Mouse (Mus musculus) kidney, adult 2 months (tissue): ENCODE measurements at regions not wholly inside any gene's neighbourhood (a gene's known extent, or its start where the extent isn't known, plus 50 kb on each side); places are given as distances from the start of the nearest gene placed in this dataset.

ENCODE experiments used
- DNase-seq: peaks from one replicate; pipeline ENCODE4 v3.0.0; 2021
- H3K27ac ChIP-seq: fragments of 200-500 bp; 2 replicates; pipeline ENCODE4 v1.5.1; 2012; ENCODE audit warnings: low read depth, low read length, control low read depth, inconsistent platforms; ENCODE audit not compliant: insufficient read depth
- H3K27me3 ChIP-seq: fragments of 200-500 bp; replicated peaks from 2 replicates; pipeline ENCODE4 v1.6.1; 2012; ENCODE audit warnings: mild to moderate bottlenecking, moderate library complexity, low read length, inconsistent platforms; ENCODE audit not compliant: control insufficient read depth, insufficient read depth
- H3K36me3 ChIP-seq: fragments of 200-500 bp; 2 replicates; pipeline ENCODE4 v1.6.1; 2012; ENCODE audit warnings: mild to moderate bottlenecking, moderate library complexity, low read length, inconsistent platforms; ENCODE audit not compliant: control insufficient read depth, insufficient read depth
- H3K4me1 ChIP-seq: fragments of 200-500 bp; 2 replicates; pipeline ENCODE4 v1.6.1; 2011; ENCODE audit warnings: low read length; ENCODE audit not compliant: control insufficient read depth, insufficient read depth
- H3K4me3 ChIP-seq: fragments of 200-500 bp; 2 replicates; pipeline ENCODE4 v1.5.1; 2011; ENCODE audit warnings: mild to moderate bottlenecking, low read depth, low read length, control low read depth; ENCODE audit not compliant: insufficient read depth
- CTCF ChIP-seq: fragments of 200-500 bp; conservative IDR thresholded peaks from 2 replicates; pipeline ENCODE4 v1.5.1; 2011; ENCODE audit warnings: low read depth, mild to moderate bottlenecking, control low read depth, low read length, moderate library complexity, mixed read lengths; ENCODE audit not compliant: insufficient read depth, insufficient read length
- POLR2A ChIP-seq: fragments of 200-500 bp; IDR thresholded peaks from one replicate; pipeline ENCODE4 v1.6.1; 2011; ENCODE audit warnings: low read depth, low read length, control low read depth
- WGBS: fragments of 180-500 bp; shearing (Covaris S2); methylation state at CpG from one replicate; pipeline ENCODE4 v1.1.7; 2018; 5-methylcytosine and 5-hydroxymethylcytosine counted together

- H3K27me3 ChIP-seq, result no peaks in the 10 kb centered on the region
- 97% methylated on average over 3 of the region's 3 CpGs for WGBS
- no peaks in the 10 kb centered on the region for H3K36me3 ChIP-seq
- H3K4me3 ChIP-seq, result no peak overlapping the region
- H3K4me1 ChIP-seq, result no peaks in the 10 kb centered on the region
- no peak for DNase-seq
- no peak for TF ChIP-seq CTCF
- no peak for TF ChIP-seq POLR2A
- H3K27ac ChIP-seq, result no peak overlapping the region
Measured at GRCm38 (mm10) chr2:160476181-160476580, 109.3 kb upstream of the Mafb start.

- no peak overlapping the region for H3K27ac ChIP-seq
- no peaks in the 10 kb centered on the region for H3K36me3 ChIP-seq
- no peak overlapping the region for H3K4me3 ChIP-seq
- 67% methylated on average over 7 of the region's 7 CpGs for WGBS
- H3K27me3 ChIP-seq, result no peaks in the 10 kb centered on the region
- H3K4me1 ChIP-seq, result no peaks in the 10 kb centered on the region
- DNase-seq, result no peak
- no peak for TF ChIP-seq CTCF
- TF ChIP-seq POLR2A, result no peak
Measured at GRCm38 (mm10) chr2:160479240-160479639, 112.4 kb upstream of the Mafb start.

- Histone ChIP-seq H3K36me3 (no peaks in the 10 kb centered on the region), H3K27me3 (no peaks in the 10 kb centered on the region), H3K27ac (no peak overlapping the region), H3K4me3 (no peak overlapping the region), H3K4me1 (no peaks in the 10 kb centered on the region)
- DNase-seq, result no peak
- WGBS, result 72% methylated on average over 5 of the region's 5 CpGs
- TF ChIP-seq CTCF, result no peak
- no peak for TF ChIP-seq POLR2A
Measured at GRCm38 (mm10) chr2:160485097-160485496, 118.2 kb upstream of the Mafb start.

- TF ChIP-seq CTCF (no peak), POLR2A (no peak)
- WGBS, result 60% methylated on average over 5 of the region's 5 CpGs
- H3K27ac ChIP-seq, result no peak overlapping the region
- no peak for DNase-seq
- H3K4me1 ChIP-seq, result no peaks in the 10 kb centered on the region
- H3K36me3 ChIP-seq, result no peaks in the 10 kb centered on the region
- H3K27me3 ChIP-seq, result no peaks in the 10 kb centered on the region
- no peak overlapping the region for H3K4me3 ChIP-seq
Measured at GRCm38 (mm10) chr2:160485515-160485914, 118.7 kb upstream of the Mafb start.

GRCm38 (mm10) chr2:160499726-160500125, 132.9 kb upstream of the Mafb start:
- no peak for DNase-seq
- Histone ChIP-seq H3K36me3 (no peaks in the 10 kb centered on the region), H3K4me1 (no peaks in the 10 kb centered on the region), H3K27ac (no peak overlapping the region), H3K4me3 (no peak overlapping the region), H3K27me3 (no peaks in the 10 kb centered on the region)
- TF ChIP-seq POLR2A (no peak), CTCF (no peak)
- WGBS, result 49% methylated on average over 1 of the region's 1 CpGs

- TF ChIP-seq CTCF, result no peak
- TF ChIP-seq POLR2A, result no peak
- WGBS, result 84% methylated on average over 2 of the region's 2 CpGs
- no peaks in the 10 kb centered on the region for H3K27me3 ChIP-seq
- H3K4me1 ChIP-seq, result no peaks in the 10 kb centered on the region
- H3K36me3 ChIP-seq, result no peaks in the 10 kb centered on the region
- no peak overlapping the region for H3K4me3 ChIP-seq
- no peak overlapping the region for H3K27ac ChIP-seq
- DNase-seq, result no peak
Measured at GRCm38 (mm10) chr2:160502901-160503300, 136.0 kb upstream of the Mafb start.

- WGBS, result 67% methylated on average over 16 of the region's 16 CpGs
- Histone ChIP-seq H3K27me3 (no peaks in the 10 kb centered on the region), H3K27ac (no peak overlapping the region), H3K4me1 (no peaks in the 10 kb centered on the region), H3K4me3 (no peak overlapping the region), H3K36me3 (no peaks in the 10 kb centered on the region)
- TF ChIP-seq POLR2A (no peak), CTCF (no peak)
- DNase-seq, result no peak
Measured at GRCm38 (mm10) chr2:160503597-160504393, 136.9 kb upstream of the Mafb start.
